Mouse (Mus musculus): ENCODE measurements around the gene A530084C06Rik.

GRCm38 (mm10) chr13:31576696-31577095 is 17.6 kb upstream of the A530084C06Rik start:
- TF ChIP-seq CTCF (IDR thresholded peaks at IDR 0.05; ENCODE audit: low read depth) (no peak), EP300 (IDR thresholded peaks at IDR 0.05; ENCODE audit: low read depth) (no peak)
